Mouse (Mus musculus) layer of hippocampus, adult 2 months (tissue): ENCODE results near the gene Gatc. TPM values are rescaled to one million over a fixed set of nuclear protein-coding genes. Genes with fewer than 3 reads are reported as not detected.
"Not testable (repeated sequence)": the region's sequence is repeated elsewhere in the genome, so short reads cannot be mapped to it uniquely, and the experiment has no call there.

ENCODE experiments used
- DNase-seq, 2 experiments: peaks; one replicate each; pipeline ENCODE4 v3.0.0; 2022; ENCODE audit warnings: low spot score in 2 of 2
- H3K27ac ChIP-seq: fragments of 200-600 bp; 2 replicates; pipeline ENCODE4 v1.8.1; 2022
- H3K4me3 ChIP-seq: fragments of 200-600 bp; 2 replicates; pipeline ENCODE4 v1.8.1; 2022; ENCODE audit warnings: mild to moderate bottlenecking
- CTCF ChIP-seq: fragments of 200-600 bp; conservative IDR thresholded peaks from 2 replicates; pipeline ENCODE4 v1.8.1; 2022; ENCODE audit warnings: antibody characterized with exemption, mild to moderate bottlenecking, moderate library complexity
- total RNA-seq, 2 experiments: library from RNA; stranded (reverse); gene quantifications; 2 replicates each; pipeline ENCODE4 v1.2.3; 2021

The Gatc gene
- total RNA-seq, 2 experiments from 2014 or later = 19.5 to 20.8 TPM

DNA sequence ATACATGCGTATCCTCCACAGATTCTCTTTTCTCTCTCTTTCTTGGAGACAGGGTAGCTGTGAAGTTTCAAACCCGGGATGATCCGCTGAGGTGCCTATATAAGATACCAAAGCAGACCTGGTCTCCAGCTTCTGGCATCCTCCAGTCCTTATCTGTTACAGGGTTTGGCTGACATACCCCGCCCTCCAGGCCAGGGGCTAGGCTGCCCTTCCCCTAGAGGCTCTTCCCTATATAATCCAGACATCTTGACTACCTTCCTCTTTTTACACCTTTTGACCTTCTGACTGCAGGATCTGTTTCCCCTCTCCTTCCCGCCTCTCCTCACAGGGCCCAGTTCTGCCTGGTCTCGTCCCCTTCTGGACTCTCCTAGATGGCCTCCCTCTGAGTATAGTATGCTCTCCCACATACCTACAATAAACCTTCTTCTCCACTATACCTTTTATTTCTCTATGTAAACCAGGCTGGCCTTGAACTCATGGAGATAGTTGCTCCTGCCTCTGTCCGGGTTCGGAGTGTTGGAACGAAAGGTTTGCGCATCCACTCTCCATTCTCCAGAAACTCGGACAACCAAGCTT is 14.6 kb downstream of the Gatc start:
- Histone ChIP-seq H3K27ac (peak overlapping the region; percentile 95), H3K4me3 (peak overlapping the region; percentile 92)
- TF ChIP-seq CTCF = no peak
- no peak for DNase-seq

DNA sequence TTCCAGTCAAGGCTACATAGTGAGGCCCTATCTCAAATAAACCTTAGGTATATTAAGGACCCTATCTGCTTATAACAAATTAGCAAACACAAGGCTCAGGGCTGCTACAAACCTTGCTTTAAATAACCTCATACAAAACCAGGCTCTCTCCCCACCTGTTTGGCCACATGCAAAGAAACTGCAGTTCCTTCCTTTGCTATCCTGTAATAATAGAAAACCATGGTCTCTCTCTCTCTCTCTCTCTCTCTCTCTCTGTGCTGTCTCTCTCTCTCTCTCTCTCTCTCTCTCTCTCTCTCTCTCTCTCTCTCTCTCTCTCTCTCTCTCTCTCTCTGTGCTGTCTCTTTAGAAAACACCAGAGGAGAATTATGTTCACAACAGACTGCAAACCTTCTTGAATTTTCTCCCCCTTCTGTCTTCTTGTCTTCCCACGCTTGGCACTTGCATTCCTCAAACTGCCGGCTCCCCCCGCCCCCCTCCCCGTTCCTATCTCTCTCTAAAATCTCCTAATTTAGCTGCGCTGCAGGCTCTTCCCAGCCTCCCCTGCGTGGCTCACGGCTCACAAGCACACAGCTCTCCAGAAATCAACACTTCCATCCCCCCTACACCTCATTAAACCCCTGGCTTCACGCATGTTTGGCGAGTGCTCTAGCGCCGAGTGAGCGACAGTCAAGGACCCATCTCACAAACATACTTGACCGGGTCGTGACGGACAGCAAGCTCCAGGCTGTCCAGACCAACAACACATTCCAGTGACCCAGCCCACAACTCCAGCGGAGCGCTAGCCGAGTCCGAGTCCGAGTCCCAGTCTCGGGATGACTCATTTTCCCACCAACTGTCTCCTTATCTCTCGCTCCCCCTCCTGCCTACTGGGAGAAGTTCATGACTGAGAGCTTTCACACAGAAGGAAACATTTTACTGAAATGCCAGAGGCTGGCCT is 21.7 kb downstream of the Gatc start:
- DNase-seq = peak; percentile 64 to 81
- Histone ChIP-seq H3K27ac (peak overlapping the region; percentile 92), H3K4me3 (peak overlapping the region; percentile 56)
- peak; percentile 71 for TF ChIP-seq CTCF

DNA sequence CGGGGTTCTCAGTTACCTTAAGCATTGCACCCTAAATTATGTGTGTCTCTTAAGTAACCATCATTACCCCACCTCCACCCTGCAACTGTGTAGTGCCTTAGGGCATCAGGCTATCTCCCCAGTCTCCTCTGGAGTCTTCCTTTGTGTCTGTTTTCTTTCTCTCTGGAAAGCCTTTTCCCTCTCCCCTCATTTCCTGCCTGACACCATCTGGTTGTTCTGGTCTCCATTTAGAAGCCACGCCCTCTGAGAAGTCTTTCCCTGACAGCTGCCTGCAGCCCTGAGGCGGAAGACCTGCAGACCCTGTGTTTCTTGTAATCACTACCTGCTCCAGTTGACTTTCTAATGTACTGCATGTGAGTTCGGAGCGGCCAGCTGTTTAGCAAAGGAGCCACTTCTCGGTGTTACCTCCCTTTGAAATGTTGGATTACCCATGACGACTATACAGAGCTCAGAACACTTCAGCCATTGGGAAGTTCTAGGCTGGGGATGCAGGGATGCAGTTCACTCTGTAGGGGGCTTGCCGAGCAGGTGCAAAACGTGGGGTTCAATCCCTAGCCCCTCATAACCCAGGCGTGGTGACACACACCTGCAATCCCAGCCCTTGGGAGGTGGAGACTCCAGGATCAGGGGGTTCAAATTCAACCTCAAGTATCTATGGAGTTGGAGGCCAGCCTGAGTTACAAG is 23.2 kb downstream of the Gatc start:
- Histone ChIP-seq H3K27ac (peak overlapping the region; percentile 92), H3K4me3 (no peak overlapping the region)
- no peak for DNase-seq
- TF ChIP-seq CTCF = 0 out of 2 replicates have a peak, but pooled peaks have one; percentile 9

GRCm38 (mm10) chr5:115316968-115317644 is 23.9 kb downstream of the Gatc start:
- no peak overlapping the region for H3K4me3 ChIP-seq
- no peak for DNase-seq
- TF ChIP-seq CTCF = no peak
- peak overlapping the region; percentile 92 for H3K27ac ChIP-seq

DNA sequence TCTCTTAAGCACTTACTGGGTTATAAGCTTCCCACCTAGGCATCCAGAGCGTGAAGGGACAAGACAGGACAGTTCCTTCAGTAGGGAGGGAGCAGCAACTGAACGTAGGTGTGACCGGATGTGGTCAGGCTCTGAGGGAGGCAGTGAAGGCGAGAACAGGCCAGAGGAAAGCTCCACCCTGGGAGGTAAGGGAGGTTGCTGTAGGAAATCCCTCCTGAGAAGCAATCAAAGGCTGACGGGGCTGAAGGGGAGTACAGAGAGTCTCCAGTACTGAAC is 27.4 kb downstream of the Gatc start:
- no peak for DNase-seq
- no peak for TF ChIP-seq CTCF
- H3K27ac ChIP-seq = no peak overlapping the region
- no peak overlapping the region for H3K4me3 ChIP-seq

DNA sequence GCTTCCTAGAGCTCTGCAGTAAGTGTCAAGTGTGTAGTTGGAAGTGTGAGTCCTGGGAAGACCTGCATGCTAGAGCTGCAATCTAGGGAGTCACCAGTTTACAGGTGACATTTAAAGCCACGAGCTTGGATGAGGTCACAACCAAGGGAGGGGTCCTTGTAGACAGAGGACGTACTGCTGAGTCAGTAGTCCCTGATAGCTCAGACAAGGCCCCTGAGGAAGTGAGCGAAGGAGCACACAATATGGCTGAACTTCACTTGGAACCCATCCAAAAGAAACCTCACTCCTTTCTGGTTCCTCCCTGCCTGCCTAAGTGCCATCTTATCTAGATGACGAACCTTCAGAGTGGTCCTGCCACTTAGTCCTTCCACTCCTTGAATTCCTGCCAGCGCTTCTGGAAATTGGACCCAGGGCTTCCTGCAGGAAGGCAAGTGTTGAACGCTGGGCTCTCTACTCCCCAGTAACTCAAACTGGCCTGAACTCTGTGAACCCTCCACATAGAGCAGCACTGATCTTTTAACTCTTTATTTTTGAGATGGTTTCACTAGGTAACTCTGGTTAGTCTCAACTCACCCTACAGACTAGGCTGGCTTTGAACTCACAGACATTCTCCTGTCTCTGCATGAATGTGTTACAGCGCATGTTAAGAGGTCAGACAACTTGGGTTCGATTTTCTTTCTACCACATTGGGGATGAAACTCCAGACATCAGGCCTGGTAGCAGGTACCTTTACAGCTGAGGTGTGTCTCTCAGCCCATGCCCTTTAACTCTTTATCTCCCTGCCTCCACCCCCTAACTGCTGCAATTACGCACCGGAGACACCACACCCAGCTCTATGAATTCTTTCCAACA is 27.9 kb downstream of the Gatc start:
- TF ChIP-seq CTCF = no peak
- no peak for DNase-seq
- H3K27ac ChIP-seq = no peak overlapping the region
- no peak overlapping the region for H3K4me3 ChIP-seq

GRCm38 (mm10) chr5:115312354-115312753 is 28.6 kb downstream of the Gatc start:
- H3K27ac ChIP-seq = no peak overlapping the region
- DNase-seq = no peak
- TF ChIP-seq CTCF = no peak
- no peak overlapping the region for H3K4me3 ChIP-seq

GRCm38 (mm10) chr5:115302190-115302589 is 38.8 kb downstream of the Gatc start:
- H3K27ac ChIP-seq, H3K4me3 ChIP-seq, DNase-seq: not testable (repeated sequence)

GRCm38 (mm10) chr5:115301615-115302014 is 39.4 kb downstream of the Gatc start:
- Histone ChIP-seq H3K27ac (peak overlapping the region; percentile 84), H3K4me3 (peak overlapping the region; percentile 77)
- no peak for TF ChIP-seq CTCF
- DNase-seq = no peak

GRCm38 (mm10) chr5:115300792-115301614 is 40.0 kb downstream of the Gatc start, which contains the start of gene Dynll1:
Gene Dynll1, minus strand, starts transcription at chr5:115300999.
- TF ChIP-seq CTCF = no peak
- Histone ChIP-seq H3K27ac (peak within 1 kb of the TSS; percentile 93), H3K4me3 (peak within 1 kb of the TSS; percentile 77)
- DNase-seq = peak; percentile 98 to 100

DNA sequence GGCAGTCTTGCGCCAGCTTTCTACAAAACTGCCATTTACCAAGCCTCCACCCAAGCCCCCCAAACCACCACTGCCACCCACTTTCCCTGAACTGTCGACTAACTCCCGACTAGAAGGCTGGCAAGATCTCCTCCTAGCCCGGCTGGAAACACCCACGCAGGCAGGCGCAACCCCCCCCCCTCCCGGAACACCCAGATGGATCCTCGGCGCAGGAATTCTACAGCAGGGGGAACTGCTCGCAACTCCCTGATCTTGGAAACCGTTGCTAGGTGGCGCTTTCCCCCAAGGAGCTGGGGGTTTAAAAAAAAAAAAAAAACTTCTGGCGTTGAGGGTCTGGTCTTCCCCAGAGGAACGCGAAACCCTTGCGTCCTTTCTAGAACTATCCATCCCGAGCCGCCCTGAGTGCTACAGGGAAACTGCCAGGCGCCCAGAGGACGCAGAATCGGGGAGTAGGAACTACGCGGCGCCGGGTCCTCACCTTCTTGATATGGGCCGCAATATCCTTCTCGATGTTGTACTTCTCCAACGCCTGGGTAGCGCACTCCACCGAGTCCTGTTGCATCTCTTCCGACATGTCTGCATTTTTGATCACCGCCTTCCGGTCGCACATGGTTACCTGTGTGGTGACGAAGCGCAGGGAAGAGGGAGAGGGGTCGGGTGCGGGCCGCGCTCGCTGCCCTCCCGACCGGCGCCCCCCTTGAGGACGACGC is 40.8 kb downstream of the Gatc start:
- DNase-seq = peak; percentile 53 to 65
- H3K27ac ChIP-seq = peak overlapping the region; percentile 93
- TF ChIP-seq CTCF = peak; percentile 47
- H3K4me3 ChIP-seq = peak overlapping the region; percentile 77
